Mouse (Mus musculus) E14TG2a.4 (cell line): Measurements from ENCODE around the gene Gfi1b.

Experiments
- H3K27me3 ChIP-seq: 2 replicates; pipeline ENCODE4 v1.6.1; 2014; ENCODE audit warnings: low read length, control low read depth; ENCODE audit not compliant: insufficient read depth
- H3K36me3 ChIP-seq: 2 replicates; pipeline ENCODE4 v1.6.1; 2014; ENCODE audit warnings: low read length, control low read depth; ENCODE audit not compliant: insufficient read depth
- H3K4me1 ChIP-seq: replicated peaks from 2 replicates; pipeline ENCODE4 v1.6.1; 2014; ENCODE audit warnings: low read depth, low read length, control low read depth
- H3K4me3 ChIP-seq: replicated peaks from 2 replicates; pipeline ENCODE4 v1.5.1; 2014; ENCODE audit warnings: mild to moderate bottlenecking, low read length
- H3K9me3 ChIP-seq: 2 replicates; pipeline ENCODE4 v1.6.1; 2014; ENCODE audit warnings: low read length, control low read depth
- CTCF ChIP-seq: conservative IDR thresholded peaks from 2 replicates; pipeline ENCODE4 v1.5.1; 2014; ENCODE audit warnings: low read length
- NANOG ChIP-seq: IDR thresholded peaks from 2 replicates; pipeline ENCODE4 v1.6.1; 2014; ENCODE audit warnings: borderline replicate concordance, low read length, mixed read lengths
- POU5F1 ChIP-seq: IDR thresholded peaks from 2 replicates; pipeline ENCODE4 v1.6.1; 2014; ENCODE audit warnings: low read length, borderline replicate concordance

Gfi1b gene

DNA sequence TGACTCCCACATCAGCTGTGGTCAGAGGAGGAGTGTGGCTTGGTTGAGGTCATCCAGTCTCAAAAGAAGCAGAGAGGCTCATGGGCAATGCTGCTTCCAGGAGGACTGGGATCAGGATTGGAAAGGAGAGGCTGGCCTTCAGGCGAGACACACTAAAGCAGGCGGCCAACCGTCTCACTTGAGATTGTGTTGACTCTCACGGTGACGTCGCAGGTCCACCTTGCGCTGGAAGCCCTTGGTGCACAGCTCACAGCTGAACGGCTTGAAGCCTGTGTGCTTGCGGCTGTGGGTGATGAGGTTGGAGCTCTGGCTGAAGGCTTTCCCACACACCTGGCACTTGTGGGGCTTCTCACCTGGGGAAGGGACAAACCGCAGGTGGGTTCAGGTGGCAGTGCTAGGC lies 11.9 kb downstream of the Gfi1b start:
- Histone ChIP-seq H3K4me3 (no peak overlapping the region), H3K4me1 (peaks cover 67% of the 10 kb centered on the region), H3K27me3 (peaks cover 41% of the 10 kb centered on the region), H3K9me3 (no peaks in the 10 kb centered on the region), H3K36me3 (no peaks in the 10 kb centered on the region)
- TF ChIP-seq POU5F1 (no peak), NANOG (no peak), CTCF (no peak)

DNA sequence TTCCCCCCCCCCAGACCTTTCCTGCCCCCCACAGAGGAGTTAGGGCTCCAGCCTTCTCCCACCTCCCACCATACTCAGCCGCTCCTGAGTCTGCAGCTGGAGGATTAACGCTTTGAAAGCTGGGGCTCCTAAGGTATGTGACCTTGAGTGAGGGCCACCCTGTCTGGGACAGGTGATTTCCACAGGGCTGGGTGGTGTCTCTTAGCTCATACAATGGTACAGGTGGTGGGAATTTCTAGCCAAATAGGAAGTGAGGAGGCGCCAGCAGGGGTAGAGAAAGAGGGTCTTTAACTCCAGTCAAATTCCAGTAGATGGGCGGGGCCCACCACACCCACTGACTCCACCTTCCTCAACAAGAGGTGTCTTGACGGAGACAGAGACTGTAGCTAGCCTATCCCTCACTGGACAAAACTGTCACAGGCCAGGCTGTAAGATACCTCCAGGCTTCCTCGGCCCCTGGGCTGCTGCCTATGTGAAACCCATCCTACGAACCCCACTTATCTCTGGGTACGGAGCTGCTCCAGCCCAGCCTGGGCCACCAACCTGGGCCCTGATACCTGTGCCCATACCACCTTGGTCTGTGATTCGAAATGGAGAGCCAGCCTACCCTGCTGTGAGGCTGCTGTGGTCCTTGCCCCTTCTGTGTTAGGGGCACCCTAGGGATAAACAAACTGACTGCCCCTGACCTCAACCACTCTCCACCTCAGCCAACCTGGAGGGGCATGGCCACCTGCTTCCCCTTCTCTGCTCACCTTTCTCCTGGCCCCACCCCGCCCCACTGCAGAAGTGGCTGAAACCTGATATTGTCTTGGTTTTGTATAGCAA lies 14.2 kb downstream of the Gfi1b start:
- peaks cover 37% of the 10 kb centered on the region for H3K27me3 ChIP-seq
- no peaks in the 10 kb centered on the region for H3K36me3 ChIP-seq
- peak overlapping the region; percentile 26; the same call in 1 of the 2 replicates for H3K4me3 ChIP-seq
- TF ChIP-seq CTCF (no peak), NANOG (peak; percentile 36; the same call in 1 of the 2 replicates)
- no peaks in the 10 kb centered on the region for H3K9me3 ChIP-seq
- H3K4me1 ChIP-seq, result peaks cover 63% of the 10 kb centered on the region

DNA sequence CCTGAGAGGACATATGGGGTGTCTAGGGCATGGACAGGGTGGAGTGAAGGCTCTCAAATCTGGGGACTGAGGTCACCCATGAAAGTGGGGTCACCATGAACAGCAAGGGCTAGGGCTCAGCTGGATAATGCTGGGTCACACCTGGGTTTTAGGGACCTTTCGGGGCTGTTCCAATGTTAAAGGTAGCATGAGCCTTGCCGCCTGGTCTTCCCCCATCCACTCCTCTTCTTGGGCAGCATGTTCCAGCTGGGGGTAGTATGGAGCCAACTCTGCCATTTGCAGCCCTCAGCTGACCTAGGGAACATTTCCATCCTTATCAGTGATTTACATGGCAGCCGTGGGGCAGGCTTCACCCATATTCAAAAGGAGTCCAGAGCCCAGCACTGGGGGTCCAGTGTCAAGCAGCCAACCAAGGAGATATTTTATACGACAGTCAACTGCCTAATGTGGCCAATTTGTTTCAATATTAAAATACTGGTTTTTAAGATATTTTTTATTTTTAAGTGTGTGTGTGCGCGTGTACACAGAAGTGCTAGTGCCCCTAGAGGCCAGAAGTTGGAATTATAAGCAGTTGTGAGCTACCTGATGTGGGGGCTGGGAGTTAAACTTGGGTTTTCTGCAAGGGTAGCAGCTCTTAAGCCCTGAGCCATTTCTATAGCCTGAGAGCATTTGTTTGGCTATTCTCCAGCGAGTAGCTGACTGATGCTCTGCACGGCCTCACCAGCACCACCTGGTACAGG lies 15.0 kb downstream of the Gfi1b start:
- Histone ChIP-seq H3K36me3 (no peaks in the 10 kb centered on the region), H3K4me3 (0 out of 2 replicates have a peak overlapping the region, but pooled peaks have one; percentile 26), H3K9me3 (no peaks in the 10 kb centered on the region), H3K27me3 (peaks cover 43% of the 10 kb centered on the region), H3K4me1 (peaks cover 63% of the 10 kb centered on the region)
- TF ChIP-seq POU5F1 (no peak), CTCF (peak; percentile 42), NANOG (no peak)

DNA sequence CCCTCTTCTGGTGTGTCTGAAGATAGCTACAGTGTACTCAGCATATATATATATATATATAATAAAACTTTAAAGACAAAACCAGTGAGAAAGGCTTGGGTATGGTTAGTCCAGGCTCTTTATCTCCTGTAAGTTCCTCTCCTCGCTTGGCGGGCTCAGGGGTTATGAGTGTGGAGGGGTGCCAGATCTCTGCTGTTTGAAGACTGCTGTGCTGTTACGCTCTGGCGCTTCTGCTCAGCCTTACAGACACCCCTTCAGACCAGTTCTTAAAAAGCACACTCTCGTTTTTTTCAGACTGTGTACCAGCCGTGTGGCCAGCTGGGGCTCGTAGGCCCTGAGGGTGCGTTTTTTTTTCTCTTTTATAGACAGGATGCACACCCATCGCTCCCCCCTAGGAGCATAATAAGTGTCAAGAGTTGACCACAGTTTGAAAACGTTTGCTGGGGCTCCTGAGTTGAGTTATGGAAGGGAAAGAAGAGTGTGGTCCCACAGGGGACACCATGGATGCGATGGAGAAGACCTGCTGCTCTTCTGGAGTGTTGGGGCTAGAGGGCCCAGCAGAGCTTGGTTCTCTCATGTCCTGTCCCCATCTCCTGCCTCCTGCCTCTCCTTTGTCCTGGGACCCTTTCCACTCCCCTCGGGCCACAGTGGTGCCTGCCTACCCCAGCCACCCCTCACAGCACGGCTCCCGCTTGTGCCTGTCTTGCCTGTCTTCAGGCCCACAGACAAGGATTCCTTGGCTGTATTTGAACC lies 15.8 kb downstream of the Gfi1b start:
- Histone ChIP-seq H3K27me3 (peaks cover 41% of the 10 kb centered on the region), H3K36me3 (no peaks in the 10 kb centered on the region), H3K4me1 (peaks cover 55% of the 10 kb centered on the region), H3K4me3 (0 out of 2 replicates have a peak overlapping the region, but pooled peaks have one; percentile 13), H3K9me3 (no peaks in the 10 kb centered on the region)
- TF ChIP-seq CTCF (no peak), POU5F1 (no peak), NANOG (no peak)

DNA sequence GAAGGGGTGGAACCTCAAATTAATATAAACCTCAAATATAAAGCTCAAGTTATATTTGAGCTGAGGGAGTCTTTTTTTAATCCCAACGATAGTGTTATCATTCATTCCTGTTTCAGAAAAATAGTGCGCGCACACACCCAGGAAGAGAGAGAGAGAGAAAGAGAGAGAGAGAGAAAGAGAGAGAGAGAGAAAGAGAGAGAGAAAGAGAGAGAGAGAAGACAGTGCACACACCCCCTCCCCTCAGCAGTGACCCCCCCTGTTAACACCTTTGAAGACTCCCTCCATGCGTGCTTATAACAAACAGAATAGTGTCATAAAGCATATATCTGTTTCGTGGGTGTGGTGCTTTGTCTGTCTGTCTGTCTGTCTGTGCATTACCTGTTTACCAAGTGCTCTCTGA lies 18.2 kb downstream of the Gfi1b start:
- no peak overlapping the region for H3K4me3 ChIP-seq
- H3K9me3 ChIP-seq, result no peaks in the 10 kb centered on the region
- H3K27me3 ChIP-seq, result peaks cover 50% of the 10 kb centered on the region
- H3K4me1 ChIP-seq, result peaks cover 39% of the 10 kb centered on the region
- no peaks in the 10 kb centered on the region for H3K36me3 ChIP-seq
- no peak for TF ChIP-seq CTCF
- no peak for TF ChIP-seq NANOG
- TF ChIP-seq POU5F1, result no peak

DNA sequence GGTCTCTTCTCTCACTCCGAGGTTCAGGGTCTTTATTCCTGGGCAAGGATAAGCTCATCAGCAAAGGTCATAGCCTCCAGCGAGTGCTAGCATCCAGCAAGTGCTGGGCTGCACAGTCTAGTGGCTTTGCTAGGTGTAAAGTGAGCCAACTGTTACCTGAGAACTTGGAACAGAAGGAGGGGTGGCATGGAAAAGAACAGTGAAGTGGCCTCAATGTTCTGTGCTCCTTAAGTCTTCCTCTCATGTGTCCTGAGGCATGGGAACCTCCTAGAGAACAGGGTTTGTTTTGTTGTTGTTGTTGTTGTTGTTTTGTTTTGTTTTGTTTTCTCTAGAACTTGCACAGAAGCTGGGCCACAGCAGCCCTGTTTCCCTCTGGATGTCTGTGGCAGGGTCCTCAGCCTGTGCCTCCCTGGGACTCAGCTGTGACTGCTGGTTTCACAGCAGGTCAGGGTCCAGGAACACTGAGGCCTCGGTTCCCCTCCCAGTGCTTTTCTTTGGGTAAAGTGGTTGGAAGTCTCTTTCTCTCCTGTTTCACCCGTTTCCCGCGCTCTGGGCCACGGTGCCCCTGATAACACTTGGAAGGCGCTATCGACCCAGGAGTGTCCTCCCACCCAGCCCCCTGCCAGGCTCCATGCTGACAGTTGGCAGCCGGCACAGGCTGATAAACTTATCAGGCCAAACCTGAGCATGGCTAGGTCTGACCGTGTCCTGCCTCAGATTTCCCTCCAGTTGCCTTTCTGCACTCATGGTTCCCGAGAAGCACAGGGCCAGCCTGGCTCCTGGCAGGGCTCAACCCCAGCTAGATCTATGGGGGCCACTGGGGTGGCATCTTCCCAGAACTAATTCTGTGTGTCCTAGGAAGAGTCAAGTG lies 19.8 kb downstream of the Gfi1b start:
- no peak for TF ChIP-seq POU5F1
- peaks cover 39% of the 10 kb centered on the region for H3K4me1 ChIP-seq
- no peaks in the 10 kb centered on the region for H3K9me3 ChIP-seq
- H3K36me3 ChIP-seq, result no peaks in the 10 kb centered on the region
- peaks cover 58% of the 10 kb centered on the region for H3K27me3 ChIP-seq
- no peak overlapping the region for H3K4me3 ChIP-seq

DNA sequence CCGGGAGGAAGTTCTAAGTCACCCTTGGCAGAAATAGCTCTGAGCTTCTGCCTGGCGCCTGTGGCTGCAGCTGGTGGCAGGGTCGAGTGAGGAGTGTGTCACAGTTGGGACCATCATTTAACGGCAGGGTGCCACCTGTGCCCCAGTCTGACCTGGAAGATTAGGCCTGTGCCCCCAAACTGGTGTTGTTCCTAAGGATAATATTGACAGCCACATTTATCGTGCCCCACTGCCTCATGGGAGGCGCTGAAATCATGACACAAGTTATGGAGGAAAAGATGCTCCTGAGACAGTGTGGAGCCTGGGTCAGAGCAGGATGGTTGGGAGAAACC lies 22.2 kb downstream of the Gfi1b start:
- TF ChIP-seq CTCF (no peak), POU5F1 (no peak), NANOG (no peak)
- Histone ChIP-seq H3K4me3 (no peak overlapping the region), H3K4me1 (peaks cover 26% of the 10 kb centered on the region), H3K9me3 (no peaks in the 10 kb centered on the region), H3K27me3 (peaks cover 51% of the 10 kb centered on the region), H3K36me3 (no peaks in the 10 kb centered on the region)
